Mouse (Mus musculus) cerebellum, adult 11-12 months (tissue): ENCODE data around the gene Hcrt.
A peak's percentile ranks its signal among the peaks of the same experiment; 100 is the strongest.

Experiments
- DNase-seq: peaks from one replicate; pipeline ENCODE4 v3.0.0; 2022

Gene Hcrt

DNA sequence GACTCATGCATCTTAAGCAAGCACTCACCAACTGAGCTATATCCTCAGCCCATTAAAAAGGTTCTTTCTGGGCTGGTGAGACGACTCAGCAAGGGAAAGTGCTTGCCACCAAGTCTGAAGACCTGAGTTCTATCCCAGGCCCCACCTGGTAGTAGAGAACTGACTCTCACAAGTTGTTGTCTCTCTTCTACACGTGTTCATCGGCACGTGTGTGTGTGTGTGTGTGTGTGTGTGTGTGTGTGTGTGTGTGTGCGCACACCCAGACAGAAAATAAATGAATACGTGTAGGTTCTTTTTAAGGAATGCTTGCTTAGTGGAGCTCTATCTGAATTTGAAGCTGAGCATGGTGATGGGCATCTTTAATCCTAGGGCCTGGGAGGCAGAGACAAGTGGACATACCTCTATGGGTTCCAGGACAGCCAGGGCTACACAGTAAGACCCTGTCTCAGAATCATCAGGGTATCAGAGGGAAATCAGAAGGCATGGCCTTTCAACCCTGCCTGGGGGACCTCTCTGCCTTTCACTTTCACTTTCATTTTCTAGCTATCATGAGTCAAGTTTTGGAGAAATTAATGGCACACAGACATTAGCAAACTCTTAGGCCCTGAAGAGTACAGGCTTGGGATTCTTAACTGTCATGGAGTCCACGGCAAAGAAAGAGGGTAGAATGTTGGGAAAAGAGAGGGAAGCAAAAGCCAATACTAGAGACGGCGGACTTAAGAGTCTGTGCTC is 27.4 kb downstream of the Hcrt start:
- DNase-seq, result no peak

DNA sequence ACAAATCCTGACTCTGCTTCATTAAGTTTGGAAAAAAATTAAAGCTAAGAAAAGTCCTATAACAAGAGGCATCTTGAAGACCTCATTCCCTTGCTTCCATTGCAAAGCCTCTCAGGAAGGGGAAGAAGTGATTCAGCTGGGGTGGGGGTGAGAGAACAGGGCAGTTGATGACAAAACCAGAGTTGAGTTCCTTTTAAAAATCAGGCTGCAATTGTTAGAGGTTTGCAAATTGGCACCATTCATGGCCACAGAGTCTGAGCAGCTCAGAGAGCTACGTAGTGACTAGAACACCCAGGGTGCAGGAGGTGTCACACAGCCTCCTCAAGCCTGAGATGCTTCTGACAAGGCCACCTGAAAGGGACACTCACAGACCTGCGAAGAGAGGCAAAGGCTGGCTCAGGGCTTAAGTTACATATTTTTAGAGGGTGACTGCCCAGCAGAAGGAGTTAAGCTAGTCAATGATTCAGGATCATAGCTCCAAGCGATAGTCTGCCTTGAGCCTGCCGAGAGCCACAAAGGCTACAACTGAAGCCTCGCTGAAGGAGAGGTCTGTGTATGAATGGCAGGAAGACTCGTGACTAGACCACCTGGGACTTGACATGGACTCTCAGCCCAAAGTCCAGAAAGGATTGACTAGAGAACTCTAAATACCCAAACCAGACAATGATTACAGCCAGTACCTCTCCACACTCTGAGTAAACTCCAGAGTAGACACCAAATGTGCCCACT is 32.1 kb downstream of the Hcrt start:
- DNase-seq, result no peak

- no peak for DNase-seq
Measured at GRCm38 (mm10) chr11:100729976-100730375, 32.8 kb downstream of the Hcrt start.

DNA sequence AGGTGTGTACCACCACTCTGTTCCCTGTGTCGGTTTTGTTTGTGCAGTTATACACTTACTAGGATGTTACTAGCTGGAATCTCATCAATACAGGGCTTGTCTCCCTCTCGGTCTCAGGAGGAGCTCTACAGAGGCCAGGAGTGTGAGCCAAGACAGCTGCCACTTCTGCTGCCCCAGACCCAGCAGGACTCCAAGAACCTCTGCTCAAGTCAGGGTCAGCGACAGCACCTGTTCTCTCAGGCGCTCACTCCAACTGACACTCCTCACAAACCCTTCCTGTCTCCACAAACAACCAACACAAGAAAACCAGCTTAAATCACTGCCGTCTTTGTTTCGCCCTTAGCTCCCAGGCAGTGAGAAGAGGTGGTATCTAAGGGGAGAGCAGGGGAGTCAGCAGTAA is 34.1 kb downstream of the Hcrt start:
- DNase-seq, result no peak

- no peak for DNase-seq
Measured at GRCm38 (mm10) chr11:100727201-100727600, 35.5 kb downstream of the Hcrt start.

- DNase-seq, result no peak
Measured at GRCm38 (mm10) chr11:100724919-100725512, 37.7 kb downstream of the Hcrt start.

- no peak for DNase-seq
Measured at GRCm38 (mm10) chr11:100722493-100723028, 40.2 kb downstream of the Hcrt start.

GRCm38 (mm10) chr11:100721776-100722492 is 40.8 kb downstream of the Hcrt start:
- no peak for DNase-seq

DNA sequence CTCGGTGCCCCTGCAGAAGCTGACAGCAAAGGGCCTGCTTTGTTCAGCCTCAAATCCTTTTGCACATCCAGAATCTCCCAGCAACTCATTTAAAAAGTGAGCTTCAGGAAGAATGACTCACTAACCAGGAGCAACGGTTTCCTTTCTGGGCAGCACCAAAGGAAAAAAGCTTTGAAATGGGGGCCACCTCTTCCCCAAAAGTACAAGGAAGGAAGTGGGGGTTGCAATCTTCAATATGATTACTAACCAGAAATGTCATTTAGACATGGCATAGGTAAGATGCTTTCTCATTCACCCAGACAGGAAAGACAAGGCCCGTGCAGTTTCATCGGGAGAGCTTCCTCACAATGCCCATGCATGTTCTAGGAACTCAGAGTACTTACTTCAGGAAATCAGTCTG is 41.5 kb downstream of the Hcrt start:
- DNase-seq, result no peak

DNA sequence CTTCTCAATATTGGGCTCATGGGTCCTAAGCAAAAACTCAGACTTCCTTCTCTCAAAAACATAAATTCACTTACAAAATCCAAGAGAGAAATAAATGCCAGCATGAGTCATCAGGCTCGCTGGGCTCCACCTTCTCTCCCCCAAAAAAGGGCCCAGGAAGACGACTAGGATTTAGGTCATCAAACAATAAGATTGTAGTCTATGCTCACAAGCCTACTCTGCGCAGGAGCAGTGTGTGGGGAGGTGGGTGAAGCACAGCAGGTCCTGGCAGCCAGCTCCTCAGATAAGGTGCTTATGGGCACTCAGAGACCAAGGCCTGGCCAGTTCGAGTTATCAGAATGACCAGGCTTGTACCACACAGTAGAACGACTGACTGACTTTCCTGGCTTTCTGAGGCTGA is 42.4 kb downstream of the Hcrt start:
- no peak for DNase-seq

DNA sequence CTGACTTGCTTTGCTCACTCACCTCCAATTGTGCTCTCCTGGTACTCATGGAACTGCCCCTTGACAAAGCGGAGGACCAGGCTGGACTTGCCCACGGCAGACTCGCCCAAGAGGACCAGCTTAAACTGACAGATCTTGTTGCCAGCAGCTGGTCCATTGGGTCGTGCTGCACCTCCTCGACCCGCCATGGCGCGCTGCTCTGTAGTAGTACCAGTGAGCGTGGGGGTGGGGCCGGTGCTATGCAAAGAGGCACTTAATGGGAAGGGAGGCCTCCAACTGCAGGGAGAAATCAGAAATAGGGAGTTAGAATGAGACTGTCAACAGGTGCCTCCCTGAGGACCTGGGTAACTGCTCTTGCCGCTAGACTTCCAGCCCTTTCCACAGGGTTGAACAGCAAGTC is 42.8 kb downstream of the Hcrt start:
- DNase-seq, result no peak

DNA sequence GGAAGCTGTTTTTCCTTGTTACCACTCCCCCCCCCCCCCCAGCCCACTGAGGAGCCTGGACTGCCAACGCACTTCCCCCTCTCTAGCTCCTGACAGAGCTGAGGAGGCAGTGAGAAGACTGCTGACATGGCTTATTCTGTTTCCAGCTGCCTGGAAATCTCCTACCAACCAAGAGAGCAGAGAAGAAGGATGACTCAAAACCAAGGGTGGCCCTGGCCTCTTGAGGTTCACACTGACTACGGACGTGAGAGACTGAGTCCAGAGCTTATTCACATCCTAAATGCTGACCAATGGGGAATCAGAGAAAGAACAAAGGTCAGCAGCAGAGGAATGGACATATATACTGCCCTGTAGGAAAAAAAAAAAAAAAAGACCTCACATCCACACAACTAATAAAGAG is 43.4 kb downstream of the Hcrt start:
- DNase-seq, result no peak

- DNase-seq, result no peak
Measured at GRCm38 (mm10) chr11:100718866-100719265, 43.9 kb downstream of the Hcrt start.

DNA sequence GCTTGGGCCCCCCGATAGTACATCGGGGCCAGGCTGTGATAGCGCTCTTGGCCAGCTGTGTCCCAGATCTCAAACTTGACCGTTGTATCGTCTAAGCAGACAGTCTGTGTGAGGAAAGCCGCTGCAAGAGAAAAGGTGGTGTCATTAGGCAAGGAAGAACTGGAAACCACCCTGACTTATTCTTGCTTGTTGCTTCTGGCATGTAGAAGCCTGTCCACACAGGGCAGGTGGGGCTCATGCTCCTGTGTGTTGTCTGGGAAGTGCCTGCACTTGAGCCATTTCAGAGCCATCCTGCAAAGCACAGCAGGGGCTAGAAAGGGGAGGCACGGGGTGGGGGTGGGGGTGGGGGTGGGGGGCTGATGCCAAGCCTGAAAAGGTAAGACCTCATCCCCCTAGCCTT is 44.3 kb downstream of the Hcrt start:
- no peak for DNase-seq

GRCm38 (mm10) chr11:100716649-100717048 is 46.1 kb downstream of the Hcrt start:
- DNase-seq, result no peak

- no peak for DNase-seq
Measured at GRCm38 (mm10) chr11:100714948-100715347, 47.8 kb downstream of the Hcrt start.

DNA sequence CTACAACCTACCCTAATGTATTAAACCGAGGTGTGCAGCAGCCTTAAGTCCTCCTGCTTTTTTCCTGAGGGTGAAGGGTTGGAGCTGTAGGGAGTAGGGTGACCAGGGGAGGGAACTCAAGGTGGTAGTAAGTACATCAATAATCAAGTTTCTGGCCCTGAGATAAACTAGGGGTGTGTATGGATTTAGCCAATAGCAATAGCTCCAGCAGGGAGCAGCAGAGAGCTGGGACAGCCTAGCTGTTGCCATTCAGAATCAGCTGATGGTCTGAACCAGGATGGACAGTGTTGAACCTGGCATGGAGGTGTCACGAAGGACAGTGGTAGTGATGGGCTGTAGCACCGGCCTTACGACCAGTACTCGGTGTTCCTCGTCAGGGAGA is 48.2 kb downstream of the Hcrt start:
- peak; percentile 69 for DNase-seq

DNA sequence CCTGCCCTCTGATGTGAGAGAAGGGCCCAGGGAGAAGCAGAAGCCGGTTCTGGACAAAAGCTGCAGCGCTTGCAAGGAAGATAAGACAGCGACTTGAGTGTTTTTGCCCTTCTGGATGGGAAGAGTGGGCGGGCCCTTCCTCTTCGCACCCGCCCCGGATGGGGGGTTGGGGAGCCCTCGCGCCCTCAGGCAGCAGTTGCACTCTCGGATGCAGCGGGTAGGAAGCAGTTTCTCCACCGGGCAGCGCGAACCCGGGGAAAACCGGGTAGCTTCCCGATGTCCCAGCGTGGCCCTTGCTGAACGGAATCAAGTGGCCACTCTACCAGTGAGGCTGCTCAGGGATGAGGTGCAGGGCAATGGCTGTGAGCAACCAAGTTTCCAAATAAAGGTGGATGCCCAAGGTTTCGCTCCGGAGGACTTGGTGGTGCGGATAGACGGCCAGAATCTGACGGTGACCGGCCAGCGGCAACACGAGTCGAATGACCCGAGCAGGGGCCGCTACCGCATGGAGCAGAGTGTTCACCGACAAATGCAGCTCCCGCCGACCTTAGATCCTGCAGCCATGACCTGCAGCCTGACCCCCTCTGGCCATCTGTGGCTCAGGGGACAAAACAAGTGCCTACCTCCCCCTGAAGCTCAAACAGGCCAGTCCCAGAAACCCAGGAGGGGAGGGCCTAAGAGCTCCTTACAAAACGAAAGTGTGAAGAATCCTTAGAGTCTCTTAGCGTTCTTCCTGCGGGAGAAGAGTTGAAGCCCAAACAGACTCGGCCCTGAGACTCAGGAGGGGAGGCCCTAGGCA is 48.8 kb downstream of the Hcrt start, which contains the start of gene Hspb9:
Hspb9 (plus strand) TSS at position 116 of the 799 bp plus-strand sequence.
- DNase-seq, result peak; percentile 35

DNA sequence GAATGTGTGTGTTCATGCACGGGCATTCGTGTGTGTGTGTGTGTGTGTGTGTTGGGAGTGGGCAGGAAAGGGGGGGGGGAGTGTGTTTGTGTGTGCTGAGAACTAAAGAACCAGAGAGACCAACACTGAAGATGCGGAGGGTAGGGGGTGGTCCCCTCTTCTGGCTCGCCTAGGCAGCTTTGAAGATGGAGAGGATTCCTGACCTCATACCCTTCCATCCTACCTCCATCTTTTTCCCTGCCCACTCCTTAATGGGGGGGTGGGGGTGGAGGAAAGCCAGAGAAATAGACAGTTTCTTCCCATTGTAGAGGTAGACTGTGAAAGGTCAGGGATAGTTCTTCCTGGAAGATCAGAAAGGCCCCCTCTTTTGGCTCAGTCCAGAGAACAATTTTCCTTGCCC is 49.6 kb downstream of the Hcrt start:
- no peak for DNase-seq

DNA sequence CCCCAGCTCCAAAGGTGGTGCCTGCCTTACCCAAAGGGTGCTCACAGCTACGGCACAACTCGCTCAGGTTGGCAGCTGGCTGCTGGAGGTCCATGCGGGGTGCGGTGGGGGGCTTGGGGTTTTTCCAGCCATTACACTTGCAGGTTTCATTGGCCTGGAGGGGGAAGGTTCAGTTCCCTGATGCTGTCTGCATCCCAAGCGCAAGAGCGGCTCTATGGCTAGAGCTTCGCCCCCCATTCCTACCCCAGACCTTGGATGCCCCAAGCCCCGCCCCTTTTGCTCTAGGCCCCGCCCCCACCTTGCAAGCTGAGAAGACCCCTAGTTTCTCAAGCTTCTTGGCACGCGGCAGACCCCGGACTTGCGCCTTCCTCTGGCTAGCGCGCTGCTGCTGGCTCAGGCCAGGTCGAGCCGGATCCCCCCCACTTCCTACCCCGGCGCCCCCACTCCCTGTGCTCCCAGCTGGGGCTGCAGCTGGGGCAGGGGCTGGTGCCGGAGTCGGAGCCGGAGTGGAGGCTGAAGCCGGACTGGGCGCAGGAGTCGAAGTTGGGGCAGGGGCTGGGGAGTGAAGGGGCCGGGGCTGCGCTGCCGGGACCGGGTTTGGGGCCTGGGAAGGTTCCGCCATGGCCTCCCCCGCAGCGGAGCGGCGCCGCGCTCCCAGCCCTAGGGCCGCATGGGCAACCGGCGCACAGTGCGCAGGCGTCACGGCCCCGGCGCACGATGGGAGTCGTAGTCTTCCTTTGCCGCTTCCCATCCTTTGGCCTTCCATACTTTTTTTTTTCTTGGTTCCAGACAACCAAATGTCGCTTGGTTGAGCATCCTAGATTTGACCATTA is 50.7 kb downstream of the Hcrt start, which contains the start of gene Kat2a:
Kat2a (minus strand) TSS at position 683 of the 833 bp plus-strand sequence.
- peak; percentile 85 for DNase-seq
